Mouse (Mus musculus) embryonic facial prominence, embryonic 14.5 days (tissue): ENCODE measurements around the gene Dst. TPM values are rescaled to one million over a fixed set of nuclear protein-coding genes. Genes with fewer than 3 reads are reported as not detected.
A peak's percentile ranks its signal among the peaks of the same experiment; 100 is the strongest.

Source experiments
- ATAC-seq: fragments of 200-750 bp; cut with Nextera tagmentation; 2 replicates; pipeline ENCODE4 v1.8.0; 2017; ENCODE audit warnings: low read depth, moderate number of reproducible peaks, moderate TSS enrichment
- DNase-seq: peaks from one replicate; pipeline ENCODE4 v3.0.0-alpha.2; 2015; ENCODE audit warnings: low spot score
- H3K27ac ChIP-seq: fragments of 300-500 bp; sonication (generic); replicated peaks from 2 replicates; pipeline ENCODE4 v1.5.1; 2014; ENCODE audit warnings: low read depth, mild to moderate bottlenecking, low read length, moderate library complexity
- H3K27me3 ChIP-seq: fragments of 300-500 bp; sonication (generic); replicated peaks from 2 replicates; pipeline ENCODE4 v1.6.1; 2014; ENCODE audit warnings: low read length; ENCODE audit not compliant: control insufficient read depth, insufficient read depth
- H3K36me3 ChIP-seq: fragments of 300-500 bp; sonication (generic); 2 replicates; pipeline ENCODE4 v1.6.1; 2014; ENCODE audit warnings: low read length, mixed read lengths; ENCODE audit not compliant: control insufficient read depth, insufficient read depth
- H3K4me1 ChIP-seq: fragments of 300-500 bp; sonication (generic); 2 replicates; pipeline ENCODE4 v1.6.1; 2014; ENCODE audit warnings: antibody characterized with exemption, low read length; ENCODE audit not compliant: control insufficient read depth, insufficient read depth
- H3K4me2 ChIP-seq: fragments of 300-500 bp; sonication (generic); 2 replicates; pipeline ENCODE4 v1.6.1; 2014; ENCODE audit warnings: low read depth, mild to moderate bottlenecking, low read length, moderate library complexity, mixed read lengths
- H3K4me3 ChIP-seq: fragments of 300-500 bp; sonication (generic); 2 replicates; pipeline ENCODE4 v1.5.1; 2014; ENCODE audit warnings: low read depth, mild to moderate bottlenecking, low read length
- H3K9ac ChIP-seq: fragments of 300-500 bp; sonication (generic); 2 replicates; pipeline ENCODE4 v1.6.1; 2014; ENCODE audit warnings: low read depth, mild to moderate bottlenecking, low read length, moderate library complexity, mixed read lengths
- H3K9me3 ChIP-seq: fragments of 300-500 bp; sonication (generic); 2 replicates; pipeline ENCODE4 v1.6.1; 2016; ENCODE audit warnings: low read length; ENCODE audit not compliant: control insufficient read depth
- WGBS: fragments of 180-500 bp; shearing (Covaris S2); extraction: QIAGEN DNeasy Blood & Tissue Kit; methylation state at CpG from one replicate; pipeline ENCODE4 v1.1.7; 2014; 5-methylcytosine and 5-hydroxymethylcytosine counted together
- polyA plus RNA-seq: library from polyadenylated mRNA; unstranded; fragments of >200 nt; fragmentation: Nextera tagmentation; extraction: Ambion mirVana; gene quantifications from 2 replicates; pipeline ENCODE4 v1.2.1, GENCODE M21; 2014

The Dst gene
- polyA plus RNA-seq, 1 experiment from 2014 or later: 39.5 TPM

DNA sequence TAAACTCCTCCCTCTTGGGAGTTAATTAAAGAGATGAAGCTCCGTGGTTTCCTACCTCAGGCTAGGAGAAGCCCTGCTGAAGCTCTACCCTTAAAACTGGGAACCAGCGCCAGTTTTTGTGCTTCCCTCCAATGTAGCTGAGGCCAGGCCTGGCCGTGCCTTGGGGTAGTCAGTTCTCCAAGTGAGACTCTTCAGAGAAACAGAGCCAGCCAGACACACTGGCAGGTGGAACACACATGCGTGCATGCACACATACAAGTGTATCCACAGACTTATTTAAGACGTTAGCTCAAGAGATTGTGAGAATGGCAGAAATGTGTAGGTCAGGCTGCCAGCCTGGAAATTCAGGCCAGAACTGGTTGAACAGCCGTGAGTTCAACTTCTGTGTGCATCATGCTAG lies 87.4 kb downstream of the Dst start:
- no peaks in the 10 kb centered on the region for H3K36me3 ChIP-seq
- DNase-seq (no peak), ATAC-seq (no peak)
- H3K9ac ChIP-seq: no peak overlapping the region
- H3K9me3 ChIP-seq: no peaks in the 10 kb centered on the region
- no peak overlapping the region for H3K4me3 ChIP-seq
- WGBS: 83% methylated on average over 6 of the region's 6 CpGs
- no peak overlapping the region for H3K27ac ChIP-seq
- H3K4me1 ChIP-seq: no peaks in the 10 kb centered on the region
- no peak overlapping the region for H3K4me2 ChIP-seq
- H3K27me3 ChIP-seq: no peaks in the 10 kb centered on the region

- Histone ChIP-seq H3K4me2 (no peak overlapping the region), H3K27ac (no peak overlapping the region), H3K36me3 (no peaks in the 10 kb centered on the region), H3K9me3 (no peaks in the 10 kb centered on the region), H3K4me3 (no peak overlapping the region), H3K27me3 (no peaks in the 10 kb centered on the region), H3K4me1 (no peaks in the 10 kb centered on the region), H3K9ac (no peak overlapping the region)
- ATAC-seq (no peak; the same call in 1 of the 2 replicates), DNase-seq (no peak)
- WGBS: 74% methylated on average over 5 of the region's 5 CpGs
Measured at GRCm38 (mm10) chr1:33996105-33996887, 88.3 kb downstream of the Dst start.

DNA sequence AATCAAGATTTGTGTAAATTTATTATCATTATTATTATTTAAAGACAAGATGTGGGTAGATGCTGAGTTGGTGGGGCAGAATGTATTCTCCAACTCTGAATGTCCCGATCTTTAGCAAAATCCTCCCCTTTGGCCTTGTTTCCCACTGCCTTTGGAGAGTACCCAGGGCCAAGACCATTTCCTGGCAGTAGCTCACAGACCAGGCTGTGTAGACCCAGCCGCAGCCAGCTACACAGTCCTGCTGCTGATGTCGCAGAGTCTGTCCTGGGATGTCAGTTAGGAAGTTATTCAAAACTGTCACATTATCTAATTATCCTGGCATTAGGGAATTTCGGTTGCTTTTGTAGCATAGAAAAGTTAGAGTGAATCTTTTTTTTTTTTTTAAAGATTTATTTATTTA lies 94.3 kb downstream of the Dst start:
- WGBS: 88% methylated on average over 4 of the region's 4 CpGs
- Histone ChIP-seq H3K9ac (no peak overlapping the region), H3K27ac (no peak overlapping the region), H3K4me2 (no peak overlapping the region), H3K9me3 (no peaks in the 10 kb centered on the region), H3K4me1 (peaks cover 3% of the 10 kb centered on the region; the same call in 1 of the 2 replicates), H3K27me3 (no peaks in the 10 kb centered on the region), H3K36me3 (no peaks in the 10 kb centered on the region), H3K4me3 (no peak overlapping the region)
- ATAC-seq (no peak), DNase-seq (no peak)

GRCm38 (mm10) chr1:34002970-34003369 lies 94.9 kb downstream of the Dst start:
- Histone ChIP-seq H3K9me3 (no peaks in the 10 kb centered on the region), H3K4me2 (no peak overlapping the region), H3K4me3 (no peak overlapping the region), H3K27me3 (no peaks in the 10 kb centered on the region), H3K9ac (no peak overlapping the region), H3K27ac (no peak overlapping the region), H3K36me3 (no peaks in the 10 kb centered on the region), H3K4me1 (peaks cover 7% of the 10 kb centered on the region; the same call in 1 of the 2 replicates)
- no peak for ATAC-seq
- no peak for DNase-seq
- WGBS: 42% methylated on average over 9 of the region's 9 CpGs

DNA sequence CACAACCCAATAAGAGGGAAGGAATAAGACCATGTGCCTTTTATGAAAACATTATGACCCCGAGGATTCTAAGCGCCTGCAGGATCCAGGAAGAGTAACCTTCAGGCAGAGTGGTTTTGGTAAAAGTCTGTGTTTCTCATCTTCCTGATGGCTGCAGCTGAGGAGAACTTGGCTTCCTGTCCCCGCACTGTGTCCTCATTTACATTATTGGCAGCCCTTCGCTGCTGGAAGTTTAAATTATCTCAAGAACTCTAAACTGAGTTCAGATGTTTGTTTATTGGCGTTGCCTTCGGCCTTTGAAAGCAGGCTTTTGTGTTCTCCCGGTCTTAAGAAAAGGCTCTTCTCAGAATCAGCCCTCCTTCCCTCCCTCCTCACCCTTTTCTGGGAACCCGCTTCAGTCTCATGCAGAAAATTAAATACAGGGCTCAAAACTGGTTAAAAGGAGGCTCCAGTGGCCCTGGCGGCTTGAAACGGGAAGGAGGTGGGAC lies 97.3 kb downstream of the Dst start:
- DNase-seq (peak; percentile 82), ATAC-seq (peak; percentile 45)
- no peaks in the 10 kb centered on the region for H3K9me3 ChIP-seq

DNA sequence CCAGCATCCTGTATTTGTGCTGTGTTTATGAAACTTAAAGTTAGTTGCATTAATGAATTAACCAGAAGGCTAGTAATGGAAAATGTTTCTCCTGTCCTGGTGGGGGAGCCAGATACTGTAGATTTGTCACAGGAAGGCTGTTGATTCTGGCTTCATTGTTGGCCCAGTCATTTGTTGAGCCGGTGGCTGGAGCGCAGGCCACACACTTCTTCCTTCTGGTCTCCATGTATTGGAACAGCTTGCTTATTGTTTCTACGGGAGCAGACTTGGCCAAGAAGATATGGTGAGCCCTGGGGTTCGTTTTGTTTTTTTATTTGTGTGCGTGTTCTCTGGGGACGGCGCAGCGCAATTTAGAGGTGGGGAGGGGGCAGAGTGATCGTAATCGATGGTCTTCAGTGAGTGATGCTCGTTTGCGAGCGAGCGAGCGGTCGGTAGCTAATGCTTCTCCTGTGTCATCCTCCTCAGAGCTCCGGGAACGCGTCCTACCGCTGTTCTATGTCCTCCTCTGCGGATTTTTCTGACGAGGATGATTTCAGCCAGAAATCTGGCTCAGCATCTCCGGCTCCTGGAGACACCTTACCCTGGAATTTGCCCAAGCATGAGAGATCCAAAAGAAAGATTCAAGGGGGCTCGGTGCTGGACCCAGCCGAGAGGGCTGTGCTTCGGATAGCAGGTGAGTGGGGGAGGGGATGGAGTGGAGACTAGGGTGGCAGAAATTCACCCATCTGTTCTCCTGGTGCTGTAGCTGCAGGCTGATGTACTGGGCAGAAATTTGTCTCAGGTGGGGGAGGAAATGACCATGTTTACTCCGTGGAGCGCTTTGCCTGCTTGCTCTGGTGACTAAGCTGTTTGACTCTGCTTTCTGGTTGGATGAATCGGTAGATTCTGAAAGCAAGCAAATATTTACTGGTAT lies 98.0 kb downstream of the Dst start:
- H3K27ac ChIP-seq: peak overlapping the region; percentile 82
- DNase-seq (peak; percentile 91), ATAC-seq (peak; percentile 85)
- H3K4me3 ChIP-seq: peak overlapping the region; percentile 51
- H3K4me1 ChIP-seq: peaks cover 9% of the 10 kb centered on the region
- H3K9me3 ChIP-seq: no peaks in the 10 kb centered on the region
- WGBS: under 1% methylated on average over 29 of the region's 29 CpGs
- peak overlapping the region; percentile 59 for H3K9ac ChIP-seq
- no peaks in the 10 kb centered on the region for H3K27me3 ChIP-seq
- no peaks in the 10 kb centered on the region for H3K36me3 ChIP-seq
- peak overlapping the region; percentile 72 for H3K4me2 ChIP-seq

More for the DNA sequence above, 97.3 kb downstream of the Dst start:
- H3K4me3 ChIP-seq: peak overlapping the region; percentile 51
- peaks cover 7% of the 10 kb centered on the region; the same call in 1 of the 2 replicates for H3K4me1 ChIP-seq
- peak overlapping the region; percentile 82 for H3K27ac ChIP-seq
- H3K27me3 ChIP-seq: no peaks in the 10 kb centered on the region
- H3K36me3 ChIP-seq: no peaks in the 10 kb centered on the region
- WGBS: 2% methylated on average over 10 of the region's 10 CpGs
- H3K4me2 ChIP-seq: peak overlapping the region; percentile 72
- peak overlapping the region; percentile 59 for H3K9ac ChIP-seq

DNA sequence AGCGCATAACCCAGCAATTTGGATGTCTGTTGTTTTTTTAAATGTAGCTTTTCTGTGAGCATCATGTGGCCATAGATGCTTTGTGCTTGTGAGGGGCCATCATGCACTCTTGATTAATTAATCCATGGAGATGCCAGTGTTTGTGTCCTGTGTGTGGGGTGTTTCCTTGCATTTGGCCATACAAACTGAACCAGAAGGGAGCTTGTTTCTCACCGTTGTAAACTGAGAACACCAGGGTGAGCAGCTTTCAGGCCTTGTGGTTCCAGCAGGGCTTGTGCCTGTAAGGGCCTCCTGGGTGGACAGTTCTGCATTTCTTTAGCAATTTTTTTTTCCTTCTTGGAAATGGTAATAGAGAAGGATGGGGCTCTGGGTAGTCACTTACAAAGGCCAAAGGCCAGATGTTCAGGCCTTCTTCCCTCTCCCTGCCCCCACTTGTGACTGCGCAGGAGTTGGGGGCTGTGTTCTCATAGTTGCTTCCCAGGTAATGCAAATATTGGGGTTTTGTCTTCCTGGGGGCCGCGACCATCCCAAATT lies 98.9 kb downstream of the Dst start:
- Histone ChIP-seq H3K4me3 (peak overlapping the region; percentile 51), H3K27me3 (no peaks in the 10 kb centered on the region), H3K4me2 (peak overlapping the region; percentile 72), H3K9me3 (no peaks in the 10 kb centered on the region), H3K9ac (0 out of 2 replicates have a peak overlapping the region, but pooled peaks have one; percentile 59), H3K27ac (no peak overlapping the region), H3K36me3 (no peaks in the 10 kb centered on the region), H3K4me1 (peaks cover 11% of the 10 kb centered on the region)
- 31% methylated on average over 5 of the region's 5 CpGs for WGBS
- ATAC-seq (no peak), DNase-seq (no peak)

DNA sequence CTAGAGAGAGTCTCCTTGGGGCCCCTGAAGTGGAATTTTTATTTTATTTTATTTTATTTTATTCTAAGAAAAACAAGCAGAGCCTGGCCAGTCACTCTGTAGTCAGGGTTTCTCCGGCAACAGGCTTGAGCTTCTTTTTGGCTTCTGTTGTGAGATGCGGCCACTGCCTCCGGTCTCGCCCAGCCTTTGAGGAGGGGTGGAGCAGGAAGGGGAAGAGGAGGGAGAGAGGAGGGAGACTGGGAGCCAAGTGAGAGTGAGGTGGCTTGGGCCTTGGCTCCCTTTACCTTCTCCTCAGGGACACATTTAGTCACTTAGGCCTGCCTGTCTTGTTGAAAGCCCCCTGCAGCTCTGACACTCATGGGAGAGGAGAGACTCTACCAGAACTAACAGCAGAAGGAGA lies 99.4 kb downstream of the Dst start:
- H3K4me2 ChIP-seq: peak overlapping the region; percentile 72
- ATAC-seq (no peak), DNase-seq (no peak)
- 36% methylated on average over 4 of the region's 4 CpGs for WGBS
- H3K27me3 ChIP-seq: no peaks in the 10 kb centered on the region
- H3K9ac ChIP-seq: 0 out of 2 replicates have a peak overlapping the region, but pooled peaks have one; percentile 59
- H3K9me3 ChIP-seq: no peaks in the 10 kb centered on the region
- no peak overlapping the region for H3K27ac ChIP-seq
- peak overlapping the region; percentile 51 for H3K4me3 ChIP-seq
- H3K36me3 ChIP-seq: no peaks in the 10 kb centered on the region
- H3K4me1 ChIP-seq: peaks cover 15% of the 10 kb centered on the region
